Mouse (Mus musculus) hindbrain, postnatal 0 days (tissue): ENCODE results near the gene Rpl13a. TPM values are rescaled to one million over a fixed set of nuclear protein-coding genes. Genes with fewer than 3 reads are reported as not detected.

ENCODE experiments used
- ATAC-seq: fragments of 200-750 bp; cut with Nextera tagmentation; 2 replicates; pipeline ENCODE4 v1.8.0; 2017; ENCODE audit warnings: mild to moderate bottlenecking, moderate TSS enrichment, moderate library complexity
- DNase-seq: peaks from one replicate; pipeline ENCODE4 v3.0.0-alpha.2; 2015; ENCODE audit warnings: low spot score
- H3K27ac ChIP-seq: fragments of 300-500 bp; sonication (generic); 2 replicates; pipeline ENCODE4 v1.5.1; 2014; ENCODE audit warnings: mild to moderate bottlenecking
- H3K27me3 ChIP-seq: fragments of 300-500 bp; sonication (generic); 2 replicates; pipeline ENCODE4 v1.6.1; 2014; ENCODE audit warnings: low read length, mixed read lengths; ENCODE audit not compliant: insufficient read depth
- H3K36me3 ChIP-seq: fragments of 300-500 bp; sonication (generic); 2 replicates; pipeline ENCODE4 v1.6.1; 2014; ENCODE audit warnings: low read length, mixed read lengths; ENCODE audit not compliant: insufficient read depth
- H3K4me1 ChIP-seq: fragments of 300-500 bp; sonication (generic); 2 replicates; pipeline ENCODE4 v1.6.1; 2014; ENCODE audit warnings: antibody characterized with exemption, low read length, mixed read lengths; ENCODE audit not compliant: insufficient read depth
- H3K4me2 ChIP-seq: fragments of 300-500 bp; sonication (generic); 2 replicates; pipeline ENCODE4 v1.6.1; 2014; ENCODE audit warnings: low read depth, mild to moderate bottlenecking, low read length, moderate library complexity, mixed read lengths
- H3K4me3 ChIP-seq: fragments of 300-500 bp; sonication (generic); 2 replicates; pipeline ENCODE4 v1.5.1; 2014; ENCODE audit warnings: low read length
- H3K9ac ChIP-seq: fragments of 300-500 bp; sonication (generic); replicated peaks from 2 replicates; pipeline ENCODE4 v1.6.1; 2014; ENCODE audit warnings: mild to moderate bottlenecking, low read length, moderate library complexity, mixed read lengths
- H3K9me3 ChIP-seq: fragments of 300-500 bp; sonication (generic); 2 replicates; pipeline ENCODE4 v1.6.1; 2016; ENCODE audit warnings: low read length, mixed read lengths
- CTCF ChIP-seq: IDR thresholded peaks from 2 replicates; pipeline ENCODE4 v1.5.1; 2016; ENCODE audit warnings: antibody characterized with exemption, control low read depth, low read depth
- WGBS: fragments of 180-500 bp; shearing (Covaris S2); extraction: QIAGEN DNeasy Blood & Tissue Kit; methylation state at CpG from one replicate; pipeline ENCODE4 v1.1.7; 2014; 5-methylcytosine and 5-hydroxymethylcytosine counted together
- polyA plus RNA-seq: library from polyadenylated mRNA; unstranded; fragments of >200 nt; fragmentation: Nextera tagmentation; extraction: Ambion mirVana; gene quantifications from 2 replicates; pipeline ENCODE4 v1.2.1, GENCODE M21; 2015
- total RNA-seq: library from RNA; depleted of rRNA; stranded (reverse); fragments of >200 nt; gene quantifications from 2 replicates; pipeline ENCODE4 v1.2.3, GENCODE M21; 2014

The Rpl13a gene
- total and polyA plus RNA-seq, 2 experiments from 2014 or later, result 800 to 1,807 TPM

- DNase-seq, result no peak
- Histone ChIP-seq H3K36me3 (0 out of 2 replicates have a peak, but pooled peaks cover 4% of the 10 kb centered on the region), H3K9ac (peak within 1 kb of the TSS; percentile 51), H3K4me1 (peaks cover 9% of the 10 kb centered on the region; the same call in 1 of the 2 replicates), H3K4me3 (peak within 1 kb of the TSS; percentile 40), H3K27me3 (peaks cover 31% of the 10 kb centered on the region), H3K9me3 (no peaks in the 10 kb centered on the region), H3K4me2 (peak within 1 kb of the TSS; percentile 58), H3K27ac (no peak within 1 kb of the TSS)
- WGBS, result 3% methylated on average over 40 of the region's 41 CpGs
- ATAC-seq, result no peak
- TF ChIP-seq CTCF, result no peak
These were observed 35.4 kb upstream of the Rpl13a start, which contains the start of gene Slc17a7 for GRCm38 (mm10) chr7:45163735-45164490. Gene Slc17a7 (plus strand): TSS chr7:45163949.

GRCm38 (mm10) chr7:45162996-45163615 lies 34.5 kb upstream of the Rpl13a start:
- 75% methylated on average over 9 of the region's 9 CpGs for WGBS
- no peak overlapping the region for H3K4me2 ChIP-seq
- no peak for ATAC-seq
- no peak overlapping the region for H3K4me3 ChIP-seq
- H3K4me1 ChIP-seq, result peaks cover 4% of the 10 kb centered on the region; the same call in 1 of the 2 replicates
- no peak overlapping the region for H3K9ac ChIP-seq
- H3K27me3 ChIP-seq, result peaks cover 23% of the 10 kb centered on the region
- no peak for TF ChIP-seq CTCF
- no peak overlapping the region for H3K27ac ChIP-seq
- no peak for DNase-seq
- H3K9me3 ChIP-seq, result no peaks in the 10 kb centered on the region
- 0 out of 2 replicates have a peak, but pooled peaks cover 4% of the 10 kb centered on the region for H3K36me3 ChIP-seq

GRCm38 (mm10) chr7:45162551-45162950 lies 34.0 kb upstream of the Rpl13a start:
- TF ChIP-seq CTCF, result no peak
- peak overlapping the region; percentile 33 for H3K4me3 ChIP-seq
- no peaks in the 10 kb centered on the region; the same call in 1 of the 2 replicates for H3K4me1 ChIP-seq
- ATAC-seq (no peak), DNase-seq (no peak)
- H3K4me2 ChIP-seq, result peak overlapping the region; percentile 63
- peaks cover 18% of the 10 kb centered on the region for H3K27me3 ChIP-seq
- WGBS, result 29% methylated on average over 6 of the region's 6 CpGs
- H3K9me3 ChIP-seq, result no peaks in the 10 kb centered on the region
- H3K9ac ChIP-seq, result peak overlapping the region; percentile 38; the same call in 1 of the 2 replicates
- 0 out of 2 replicates have a peak, but pooled peaks cover 4% of the 10 kb centered on the region for H3K36me3 ChIP-seq
- 0 out of 2 replicates have a peak overlapping the region, but pooled peaks have one; percentile 32 for H3K27ac ChIP-seq

- TF ChIP-seq CTCF, result peak; percentile 79
- H3K36me3 ChIP-seq, result 0 out of 2 replicates have a peak, but pooled peaks cover 4% of the 10 kb centered on the region
- H3K27ac ChIP-seq, result 0 out of 2 replicates have a peak overlapping the region, but pooled peaks have one; percentile 32
- 4% methylated on average over 33 of the region's 35 CpGs for WGBS
- H3K9me3 ChIP-seq, result no peaks in the 10 kb centered on the region
- H3K4me3 ChIP-seq, result peak overlapping the region; percentile 33
- H3K9ac ChIP-seq, result peak overlapping the region; percentile 38; the same call in 1 of the 2 replicates
- peak overlapping the region; percentile 63 for H3K4me2 ChIP-seq
- no peaks in the 10 kb centered on the region; the same call in 1 of the 2 replicates for H3K4me1 ChIP-seq
- H3K27me3 ChIP-seq, result peaks cover 13% of the 10 kb centered on the region
- peak; percentile 95 for DNase-seq
- peak; percentile 94 for ATAC-seq
These were observed 33.3 kb upstream of the Rpl13a start for GRCm38 (mm10) chr7:45161612-45162473.

- Histone ChIP-seq H3K4me1 (no peaks in the 10 kb centered on the region; the same call in 1 of the 2 replicates), H3K36me3 (0 out of 2 replicates have a peak, but pooled peaks cover 4% of the 10 kb centered on the region), H3K4me3 (no peak overlapping the region), H3K4me2 (no peak overlapping the region), H3K27me3 (peaks cover 10% of the 10 kb centered on the region), H3K9me3 (no peaks in the 10 kb centered on the region), H3K27ac (no peak overlapping the region), H3K9ac (no peak overlapping the region)
- 94% methylated on average over 3 of the region's 3 CpGs for WGBS
- ATAC-seq (no peak), DNase-seq (no peak)
- no peak for TF ChIP-seq CTCF
These were observed 32.3 kb upstream of the Rpl13a start for GRCm38 (mm10) chr7:45160866-45161265.

- Histone ChIP-seq H3K9ac (no peak overlapping the region), H3K36me3 (0 out of 2 replicates have a peak, but pooled peaks cover 4% of the 10 kb centered on the region), H3K9me3 (no peaks in the 10 kb centered on the region), H3K4me2 (no peak overlapping the region), H3K27ac (no peak overlapping the region), H3K4me3 (no peak overlapping the region), H3K27me3 (peaks cover 5% of the 10 kb centered on the region), H3K4me1 (no peaks in the 10 kb centered on the region; the same call in 1 of the 2 replicates)
- 90% methylated on average over 6 of the region's 6 CpGs for WGBS
- no peak for TF ChIP-seq CTCF
- no peak for ATAC-seq
- DNase-seq, result no peak
These were observed 31.8 kb upstream of the Rpl13a start for GRCm38 (mm10) chr7:45160316-45160800.
